Mouse (Mus musculus) adrenal gland, postnatal 4 days (tissue): ENCODE measurements around the gene Best1. TPM values are rescaled to one million over a fixed set of nuclear protein-coding genes. Genes with fewer than 3 reads are reported as not detected.

ENCODE experiments used
- DNase-seq, 2 experiments: peaks; one replicate each; pipeline ENCODE4 v3.0.0; 2021 to 2022; ENCODE audit warnings: low spot score in 2 of 2, mixed read lengths in 2 of 2
- long read RNA-seq, 2 experiments: library from polyadenylated mRNA; stranded (forward); transcript quantifications; one replicate each; pipeline ENCODE4 v2.0.0; 2021
- total RNA-seq, 2 experiments: library from RNA; stranded (reverse); gene quantifications; 2 replicates each; pipeline ENCODE4 v1.2.3; 2021

Best1 gene
- 1 to 10 TPM in 1 of 2 experiments, under 1 TPM in 1; 0.71 to 2.2 TPM for total RNA-seq
- long read RNA-seq, experiment 1: 0 reads
- long read RNA-seq, experiment 2, partial matches to known transcripts: 0 of 1 reads
- long read RNA-seq, experiment 2, other reads (novel, unspliced or antisense): 1 of 1 reads

DNA sequence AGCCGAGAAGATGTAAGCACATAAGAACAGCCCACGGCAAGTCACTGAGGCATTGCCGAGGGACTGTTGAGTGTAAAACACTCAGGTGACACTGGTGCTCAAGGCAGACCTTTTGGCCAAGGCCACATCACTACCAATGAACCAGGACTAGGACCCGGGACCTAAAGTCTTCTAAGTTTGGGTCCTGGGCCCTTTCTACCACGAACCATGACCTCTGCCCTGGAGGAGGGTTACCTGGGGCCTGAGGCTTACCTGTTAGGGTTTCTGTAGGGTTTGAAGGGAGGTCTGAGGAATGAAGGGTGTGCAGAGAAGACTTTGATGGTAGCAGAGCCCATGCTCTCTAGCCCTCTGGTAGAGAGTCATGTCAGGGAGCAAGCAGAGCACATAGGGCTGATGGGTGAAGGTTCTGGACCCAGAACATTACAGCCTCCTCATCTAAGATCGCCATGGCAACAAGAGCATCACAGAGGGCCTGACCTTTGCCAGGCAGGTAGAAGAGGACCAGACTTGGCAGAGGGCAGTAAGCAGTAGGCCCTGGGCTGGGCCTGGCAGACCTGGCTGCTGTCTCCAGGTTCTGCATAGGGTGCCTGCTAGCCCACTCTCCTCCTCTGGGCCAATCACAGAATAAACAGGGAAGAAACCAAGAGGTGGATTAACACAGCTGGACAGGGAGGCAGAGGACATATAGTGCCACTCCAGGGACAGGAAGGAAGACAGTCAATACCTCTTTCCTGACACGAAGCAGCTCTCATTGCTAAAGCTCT, at the start of gene Best1, which contains the start of gene Rab3il1:
Gene Best1 (minus strand): TSS at position 428 of the 764 bp plus-strand sequence.
Gene Rab3il1 (plus strand): TSS at position 464 of the 764 bp plus-strand sequence.
- no peak for DNase-seq

DNA sequence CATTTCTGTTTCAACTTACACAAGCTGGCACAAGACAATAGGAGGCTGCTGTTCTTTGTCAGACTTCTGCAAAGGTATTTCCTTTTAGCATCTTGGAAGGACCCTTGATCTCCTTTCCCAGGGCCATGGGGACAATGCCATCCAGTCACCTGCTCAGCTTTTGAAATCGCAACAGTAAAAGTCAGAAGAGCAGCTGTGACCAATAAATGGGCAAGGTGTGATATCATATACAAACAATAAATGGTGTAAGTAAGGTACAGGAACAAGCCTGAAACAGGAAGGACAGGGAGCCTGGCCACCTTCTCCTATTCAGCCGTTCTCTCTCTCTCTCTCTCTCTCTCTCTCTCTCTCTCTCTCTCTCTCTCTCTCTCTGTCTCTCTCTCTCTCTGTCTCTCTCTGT, 49.0 kb upstream of the Best1 start:
- no peak for DNase-seq

DNA sequence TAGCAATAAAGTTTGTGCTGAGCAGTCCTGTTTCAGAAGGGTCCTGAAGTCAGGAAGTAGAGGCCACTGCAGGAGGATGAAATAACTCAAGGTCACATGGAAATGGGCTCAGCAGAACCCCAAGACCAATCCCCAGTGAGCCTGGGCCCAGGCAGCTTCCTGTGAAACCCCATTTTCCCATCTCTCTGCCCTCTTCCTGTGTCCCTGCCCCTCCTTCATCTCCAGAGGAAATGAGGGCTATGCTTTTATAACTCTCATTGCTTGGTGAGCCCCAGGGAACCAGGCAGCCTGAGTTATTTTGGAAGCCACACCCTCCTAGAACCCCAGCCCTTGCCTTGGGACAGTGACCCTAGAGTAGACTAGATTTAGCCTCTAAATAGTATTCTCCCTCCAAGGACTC, 48.1 kb upstream of the Best1 start:
- no peak for DNase-seq

DNA sequence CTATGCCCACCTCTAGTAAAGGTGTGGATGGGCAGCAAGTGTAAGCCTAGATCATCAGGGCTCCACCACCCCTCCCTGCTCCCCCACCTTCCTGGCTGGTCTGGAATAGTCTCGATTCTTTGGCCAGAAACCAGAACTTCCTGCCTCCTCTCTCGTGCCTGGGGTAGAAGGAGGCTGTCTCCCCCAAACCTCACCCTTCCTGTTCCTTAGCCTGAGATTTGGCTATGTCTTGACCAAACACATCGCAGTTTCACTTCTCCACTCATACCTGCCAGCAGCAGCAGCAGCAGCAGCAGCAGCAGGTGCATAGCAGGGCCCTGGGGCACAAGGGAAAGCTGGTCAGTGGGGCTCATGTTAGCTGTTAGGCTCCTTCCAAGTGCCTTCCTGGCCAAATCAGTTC, 45.5 kb upstream of the Best1 start:
- DNase-seq: no peak

DNA sequence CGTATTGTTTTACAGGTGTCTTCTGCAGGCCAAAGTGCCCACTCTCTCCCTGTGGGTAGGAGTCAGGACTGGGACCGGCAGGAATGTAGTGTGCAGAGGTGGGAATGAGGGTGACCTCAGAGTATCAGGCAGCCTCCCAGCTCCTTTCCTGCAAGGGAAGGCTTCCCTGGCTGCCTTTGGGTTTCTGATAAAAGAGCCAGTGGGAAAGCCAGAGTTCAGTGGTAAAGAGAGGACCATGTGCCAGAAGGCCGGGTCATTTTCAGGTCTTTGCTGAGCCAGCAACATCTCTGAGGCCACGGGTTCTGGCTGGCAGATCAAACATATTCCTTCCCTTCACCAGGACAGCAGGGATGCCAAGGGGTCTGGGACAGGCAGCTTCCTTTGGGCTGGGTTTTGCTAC, 44.9 kb upstream of the Best1 start:
- no peak for DNase-seq

DNA sequence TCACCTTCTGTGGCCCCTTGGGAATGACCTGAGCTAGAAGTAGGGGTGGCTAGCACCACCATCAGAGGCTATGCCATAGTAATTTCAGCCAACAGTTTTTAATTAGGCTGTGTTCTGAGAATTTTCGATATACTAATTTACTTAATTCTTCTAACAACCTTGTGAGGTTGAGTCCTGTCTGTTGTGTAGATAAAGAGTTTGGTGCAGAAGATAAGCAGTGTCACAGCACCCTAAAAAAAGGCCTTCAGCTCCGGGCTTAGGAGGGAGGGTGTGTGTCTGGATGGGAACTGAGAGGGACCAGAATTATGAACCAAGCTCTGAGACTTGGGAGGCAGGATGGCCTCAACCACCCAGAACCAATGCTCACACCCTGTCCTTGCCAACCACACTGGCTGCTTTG, 44.3 kb upstream of the Best1 start:
- no peak for DNase-seq

DNA sequence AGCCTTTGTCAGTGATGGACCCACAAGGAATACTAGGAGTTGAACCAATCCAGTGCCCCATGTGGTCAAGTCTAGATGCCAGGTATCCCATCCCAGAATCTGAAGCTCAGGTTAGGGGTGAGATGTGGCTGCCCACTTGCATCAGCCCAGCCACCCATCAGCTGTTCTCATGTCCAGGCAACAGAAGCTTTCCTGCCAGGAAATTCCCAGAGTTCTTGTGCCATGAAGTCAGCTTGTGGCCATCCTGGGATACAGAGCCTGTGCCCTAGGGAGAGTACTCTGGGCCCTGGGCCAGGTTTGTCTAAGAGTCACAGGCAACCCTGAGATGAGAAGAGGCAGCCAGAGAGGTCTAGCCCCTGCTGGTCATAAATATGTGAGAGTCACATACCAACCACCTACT, 42.2 kb upstream of the Best1 start:
- DNase-seq: no peak

DNA sequence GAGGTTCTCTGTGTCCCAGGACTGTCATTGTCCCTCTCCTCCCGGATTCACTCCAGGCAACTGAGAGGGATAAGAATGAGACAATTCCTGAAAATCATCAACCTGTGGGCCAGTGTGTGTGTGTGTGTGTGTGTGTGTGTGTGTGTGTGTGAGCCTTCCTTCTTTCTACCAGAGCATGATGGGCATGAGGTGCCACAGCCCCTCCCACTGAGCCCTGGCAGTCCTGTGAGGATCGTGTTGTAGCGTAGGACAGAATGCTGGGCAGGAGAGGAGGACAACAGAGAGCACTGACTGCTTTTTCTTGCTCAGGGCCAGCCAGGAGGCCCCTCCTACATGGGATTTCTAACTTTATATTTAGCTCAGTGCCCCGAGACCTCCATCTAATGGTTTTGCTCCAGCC, 41.4 kb upstream of the Best1 start:
- no peak for DNase-seq

DNA sequence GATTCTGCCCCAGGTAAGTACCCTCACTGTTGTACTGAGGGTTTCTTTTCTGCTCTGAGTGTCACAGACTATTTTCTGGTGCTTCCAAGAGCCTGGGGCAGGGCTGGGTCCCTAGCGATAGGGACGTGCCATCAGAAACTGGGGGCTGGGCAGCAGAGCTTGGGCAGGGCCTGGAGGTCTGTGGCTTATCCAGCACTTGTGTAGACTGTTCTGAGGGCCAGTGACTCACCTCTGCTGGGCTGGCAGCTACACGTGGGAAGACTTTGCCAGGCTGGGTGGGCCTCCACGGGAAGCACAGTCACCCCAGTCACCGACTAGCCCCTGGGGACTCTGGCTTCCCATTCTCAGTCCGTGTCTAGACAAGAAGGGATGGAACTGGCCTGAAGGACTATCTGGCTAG, 40.8 kb upstream of the Best1 start:
- no peak for DNase-seq

DNA sequence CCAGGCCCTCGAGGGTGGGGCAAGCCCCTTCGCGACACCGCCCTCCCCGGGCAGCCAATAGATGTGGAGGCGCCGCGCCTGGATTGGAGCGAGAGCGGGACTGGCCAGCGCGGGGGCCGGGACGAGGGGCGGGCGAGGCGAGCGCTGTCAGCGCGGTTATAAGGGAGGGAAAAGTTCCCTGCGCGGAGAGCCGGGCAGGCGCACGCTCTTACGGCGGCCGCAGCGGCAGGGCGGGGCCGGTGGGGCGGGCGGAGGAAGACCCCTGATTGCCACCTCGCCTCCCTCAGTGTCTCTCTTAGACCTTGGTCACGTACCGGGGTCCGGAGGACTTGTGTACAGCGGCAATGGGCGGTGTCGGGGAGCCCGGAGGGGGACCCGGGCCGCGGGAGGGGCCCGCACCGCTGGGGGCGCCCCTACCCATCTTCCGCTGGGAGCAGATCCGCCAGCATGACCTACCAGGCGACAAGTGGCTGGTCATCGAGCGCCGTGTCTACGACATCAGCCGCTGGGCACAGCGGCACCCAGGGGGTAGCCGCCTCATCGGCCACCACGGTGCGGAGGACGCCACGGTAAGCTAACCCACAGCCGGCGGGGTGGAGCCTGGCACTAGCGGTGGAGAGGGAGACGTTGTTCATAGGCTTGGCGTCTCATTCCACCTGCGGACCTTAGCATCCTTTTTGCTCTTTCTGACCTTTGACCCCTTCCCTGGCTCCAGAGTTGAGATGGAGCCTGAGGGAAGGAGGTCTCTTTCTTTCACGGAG, 40.1 kb upstream of the Best1 start, which contains the start of gene Fads3:
Gene Fads3 (plus strand): TSS at position 182 of the 761 bp plus-strand sequence.
- no peak for DNase-seq

DNA sequence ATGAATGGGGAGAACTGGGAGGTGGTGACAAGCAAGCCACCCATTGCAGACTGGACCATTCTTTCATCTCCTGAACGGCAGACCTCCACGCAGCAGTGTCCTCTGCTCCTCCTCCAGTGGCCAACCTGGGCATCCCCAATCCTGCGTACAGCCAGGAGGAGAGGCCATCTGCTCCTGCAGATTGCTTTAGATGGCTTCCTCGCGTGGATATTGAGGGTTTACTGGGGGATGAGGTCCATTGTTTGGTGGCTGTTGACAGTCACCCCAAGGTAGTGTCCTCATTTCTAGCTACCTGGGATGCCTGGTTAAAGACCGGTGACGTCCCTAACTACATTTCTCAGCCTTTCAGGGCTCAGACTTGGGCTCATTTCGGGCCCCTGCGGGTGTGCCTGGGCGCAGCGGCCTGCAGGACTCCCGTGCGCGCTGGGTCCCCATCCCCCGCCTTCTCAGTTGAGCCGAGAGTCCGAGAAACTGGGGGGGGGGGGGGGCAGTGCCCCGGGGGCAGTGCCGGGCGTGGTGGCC, 39.5 kb upstream of the Best1 start:
- no peak for DNase-seq

DNA sequence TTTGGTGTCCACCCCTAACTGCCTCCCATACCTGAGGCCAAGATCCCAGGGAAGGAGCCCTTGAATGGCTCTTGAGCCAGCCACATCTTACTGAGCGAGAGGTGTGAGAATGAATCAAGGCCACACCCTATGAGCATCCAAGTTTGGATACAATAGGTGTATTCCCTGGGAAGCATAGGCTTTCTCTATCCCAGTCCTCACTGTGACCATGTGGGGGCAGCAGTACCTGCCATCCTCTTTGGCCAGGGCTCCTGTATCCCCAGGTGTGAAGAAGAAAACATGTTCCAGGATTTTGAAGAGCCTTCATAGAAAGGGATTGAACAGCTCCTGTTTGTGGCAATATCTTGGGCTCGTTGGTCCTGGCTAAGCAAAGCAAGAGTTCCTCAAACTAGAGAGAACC, 38.2 kb upstream of the Best1 start:
- DNase-seq: no peak

DNA sequence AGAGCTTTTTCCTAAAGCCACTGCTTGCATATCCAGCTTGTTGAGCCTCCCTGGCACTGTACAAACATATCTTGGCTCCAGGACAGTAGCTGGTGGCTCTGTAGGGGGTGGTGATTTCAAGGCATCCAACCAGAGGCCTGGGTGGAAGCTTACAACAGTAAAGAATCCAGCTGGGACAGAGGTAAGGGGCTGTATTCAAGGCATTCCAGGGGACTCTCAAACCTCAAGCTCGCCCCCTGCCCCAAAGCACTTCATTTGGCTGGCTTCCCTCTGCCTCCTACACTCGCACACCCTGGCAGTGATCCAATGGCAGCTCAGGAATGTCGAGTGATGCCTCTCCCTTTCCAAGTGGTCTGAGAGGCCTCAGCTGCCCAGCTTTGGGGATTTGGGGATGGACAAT, 37.5 kb upstream of the Best1 start:
- DNase-seq: no peak

DNA sequence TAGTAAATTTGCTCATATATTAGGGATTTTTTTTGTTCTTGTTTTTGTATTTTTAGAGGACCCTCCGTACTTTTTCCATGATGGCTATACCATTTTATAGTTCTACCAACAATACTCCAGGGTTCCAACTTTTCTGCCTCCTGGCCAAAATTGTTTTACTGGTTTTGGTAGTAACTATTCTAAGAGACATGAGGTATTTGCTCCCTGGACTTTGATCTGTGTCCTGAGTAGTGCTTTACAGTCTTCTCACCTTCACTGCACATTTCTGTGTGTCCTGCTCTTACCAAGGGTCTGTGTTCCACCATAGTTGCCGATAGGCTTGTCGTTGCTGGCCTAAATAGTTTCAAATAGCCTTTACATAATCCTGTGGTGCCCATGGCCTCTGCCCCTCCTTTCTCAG, 36.9 kb upstream of the Best1 start:
- no peak for DNase-seq

DNA sequence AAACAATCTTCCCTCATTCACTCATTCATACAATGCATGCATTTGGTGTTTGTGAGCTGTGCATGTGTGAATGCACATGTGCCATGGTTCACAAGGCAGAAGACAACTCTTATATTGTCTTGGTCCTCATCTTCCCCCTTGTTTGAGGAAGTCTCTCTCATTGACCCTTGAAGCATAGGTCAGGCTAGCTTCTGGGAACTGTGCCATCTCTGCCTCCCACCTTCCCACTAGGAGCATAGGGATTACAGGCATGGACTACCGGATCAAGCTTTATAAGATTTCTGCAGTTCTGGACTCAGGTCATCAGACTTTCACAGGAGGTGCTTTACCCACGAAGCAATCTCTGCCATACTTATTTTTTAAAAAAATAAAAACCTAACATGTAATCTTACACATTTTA, 36.1 kb upstream of the Best1 start:
- DNase-seq: no peak

DNA sequence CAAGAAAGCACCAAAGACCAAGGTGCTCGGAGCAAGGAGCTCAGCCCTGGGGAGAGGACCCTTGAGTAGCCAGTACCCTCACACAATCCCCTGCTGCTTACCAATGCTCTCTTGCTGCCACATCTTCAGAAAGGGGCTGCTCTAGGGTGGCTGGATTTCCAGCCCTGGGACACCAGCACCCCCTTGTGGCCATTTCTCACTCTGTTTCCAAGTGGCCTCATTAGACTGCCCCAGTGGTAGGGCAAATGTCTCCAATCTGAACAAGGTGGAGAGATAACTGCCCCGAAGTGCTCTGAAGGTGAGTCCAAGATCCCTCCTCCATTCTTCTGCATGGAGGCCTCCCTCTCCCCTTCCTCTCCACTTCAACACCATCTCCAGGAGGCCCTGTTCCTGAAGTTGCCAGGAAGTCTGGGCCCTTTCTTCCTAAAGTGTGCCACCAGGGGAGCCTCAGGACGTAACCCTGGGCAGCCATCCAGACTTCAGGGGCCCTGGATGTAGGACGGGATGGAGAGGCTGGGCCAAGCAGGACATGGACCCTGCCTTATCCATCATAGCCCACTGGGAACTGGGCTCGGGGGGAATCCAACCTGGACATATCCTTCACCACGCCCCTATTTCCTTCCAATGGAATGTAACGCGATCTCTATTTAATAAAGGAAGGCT, 33.5 kb upstream of the Best1 start:
- DNase-seq: peak; percentile 66 to 80

DNA sequence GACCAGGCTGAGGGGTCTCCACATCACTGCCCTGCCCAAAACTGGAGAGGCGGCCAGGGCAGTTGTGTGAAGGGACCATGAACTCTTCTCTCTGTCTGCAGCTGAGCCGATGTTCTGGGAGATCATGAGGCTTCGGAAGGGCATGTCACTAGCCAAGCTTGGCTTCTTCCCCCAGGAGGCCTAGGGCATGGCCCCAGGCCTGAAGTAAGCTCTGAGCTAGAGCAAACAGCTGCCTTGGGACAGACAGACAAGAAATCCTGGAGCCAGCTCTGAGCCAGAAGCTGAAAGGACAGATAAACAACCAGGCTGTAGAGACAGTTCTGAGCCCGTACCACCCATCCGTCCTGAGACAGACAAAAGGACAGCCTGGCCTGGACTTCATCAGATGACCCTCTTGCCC, 32.9 kb upstream of the Best1 start:
- no peak for DNase-seq

DNA sequence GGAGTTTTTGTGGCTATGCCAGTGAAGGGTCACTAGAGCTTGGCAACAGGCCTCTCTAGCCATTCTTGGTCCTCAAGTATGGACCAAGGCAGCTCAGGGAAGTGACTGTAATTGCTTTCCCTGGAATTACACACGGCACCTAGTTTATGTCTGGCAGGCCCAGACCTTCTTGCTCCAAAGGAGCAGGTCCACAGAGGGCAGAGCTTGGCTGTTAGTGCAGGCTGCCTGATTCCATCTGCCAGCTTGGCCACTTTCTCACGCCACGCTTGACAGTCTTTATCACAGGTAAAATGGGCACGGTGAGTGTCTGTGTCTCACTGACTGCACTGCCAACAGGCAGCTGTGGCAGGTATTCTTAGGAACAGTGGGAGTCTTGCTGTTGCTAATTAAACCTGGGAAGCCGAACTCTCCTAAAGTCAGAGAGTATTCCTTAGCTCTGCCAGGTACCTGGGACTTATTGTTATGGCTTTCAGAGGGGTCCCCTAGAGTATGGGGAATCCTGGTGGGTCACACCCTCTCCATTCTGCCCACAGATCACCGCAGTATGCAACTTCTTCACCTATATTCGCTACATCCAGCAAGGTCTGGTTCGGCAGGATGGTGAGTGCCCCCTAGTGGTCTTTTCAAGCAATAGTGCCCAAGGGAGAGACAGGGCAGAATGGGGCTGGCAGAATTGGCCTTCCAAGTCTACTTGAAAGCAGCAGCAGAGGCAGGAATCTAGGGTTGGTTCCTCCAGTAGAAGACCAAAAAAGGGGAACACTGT, 32.0 kb upstream of the Best1 start:
- DNase-seq: no peak

DNA sequence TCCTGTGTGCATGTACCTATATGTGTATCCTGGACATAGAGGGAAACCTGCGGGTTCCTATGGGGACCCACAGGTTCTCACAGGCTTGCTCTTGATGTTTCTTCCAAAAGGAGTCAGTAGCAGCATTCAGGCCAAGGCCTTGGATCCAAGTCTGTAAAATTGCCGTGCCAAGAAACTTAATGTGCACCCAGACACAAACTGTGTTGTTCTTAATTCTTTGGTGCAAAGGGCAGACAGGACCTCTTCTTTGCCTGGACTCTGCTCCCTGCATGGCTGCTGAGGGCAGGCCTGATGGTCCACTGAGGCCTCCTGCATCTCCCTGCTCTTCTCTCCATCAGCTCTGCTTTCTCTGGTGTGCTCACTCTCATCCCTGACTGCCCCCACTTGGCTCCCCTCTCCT, 28.3 kb upstream of the Best1 start:
- no peak for DNase-seq

DNA sequence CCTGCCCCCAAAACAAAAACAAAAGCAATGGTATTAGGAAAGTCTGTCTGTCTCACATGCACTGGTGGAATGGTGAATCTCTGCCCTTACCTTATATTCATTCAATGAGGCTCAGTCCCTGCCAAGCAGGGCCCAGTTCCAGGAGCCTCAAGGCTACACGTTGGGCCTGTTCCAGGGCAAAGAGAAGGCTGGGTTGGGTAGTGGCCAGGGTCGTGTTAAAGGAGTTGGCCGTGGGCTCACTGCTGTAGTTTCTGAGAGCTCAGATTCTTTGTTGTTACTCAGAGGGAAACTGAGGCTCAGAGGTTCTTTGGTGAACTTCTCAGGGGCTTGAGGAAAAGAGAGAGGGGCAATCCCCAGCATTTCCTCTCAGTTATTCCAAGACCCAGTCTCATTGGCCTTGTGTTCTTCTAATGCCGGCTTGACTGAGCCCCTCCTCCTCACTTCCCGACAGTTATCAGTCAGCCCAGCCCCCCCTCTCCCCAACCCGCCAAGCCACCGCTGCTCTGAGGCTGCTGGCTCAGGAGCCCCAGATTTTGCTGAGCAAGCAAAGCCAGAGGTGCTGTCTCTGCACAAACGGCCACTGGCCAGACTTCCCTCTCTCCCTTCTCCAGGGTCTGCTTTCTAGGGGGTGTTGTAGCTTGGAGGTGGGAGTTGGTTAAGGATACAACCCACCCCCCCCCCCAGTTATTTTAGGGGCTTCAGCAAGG, 23.9 kb upstream of the Best1 start:
- DNase-seq: peak in 1 of 2 experiments; percentile 66
